Mouse (Mus musculus): ENCODE measurements around the gene 4930579F01Rik.

- TF ChIP-seq CTCF (IDR thresholded peaks at IDR 0.05; ENCODE audit: low read depth) (no peak), EP300 (optimal IDR thresholded peaks at IDR 0.05) (no peak)
Observed at GRCm38 (mm10) chr3:138155062-138155461, 38.6 kb downstream of the 4930579F01Rik start.
